Mouse (Mus musculus) lung, adult 2 months (tissue): ENCODE measurements around the gene Prdx2. TPM values are rescaled to one million over a fixed set of nuclear protein-coding genes. Genes with fewer than 3 reads are reported as not detected.

Experiments used
- DNase-seq: peaks from one replicate; pipeline ENCODE4 v3.0.0; 2022
- H3K4me1 ChIP-seq: fragments of 200-500 bp; 2 replicates; pipeline ENCODE4 v1.6.1; 2011; ENCODE audit warnings: low read length; ENCODE audit not compliant: control insufficient read depth, insufficient read depth
- H3K4me3 ChIP-seq: fragments of 200-500 bp; replicated peaks from 2 replicates; pipeline ENCODE3; 2011; ENCODE audit warnings: low read depth, mild to moderate bottlenecking, control low read depth, low read length; ENCODE audit errors: extremely low read depth
- CTCF ChIP-seq: fragments of 200-500 bp; IDR thresholded peaks from 2 replicates; pipeline ENCODE4 v1.5.1; 2011; ENCODE audit warnings: mild to moderate bottlenecking, low read length, control low read depth; ENCODE audit not compliant: insufficient read depth
- POLR2A ChIP-seq: fragments of 200-500 bp; IDR thresholded peaks from 2 replicates; pipeline ENCODE4 v1.6.1; 2011; ENCODE audit warnings: low read depth, mild to moderate bottlenecking, control low read depth, low read length, borderline replicate concordance; ENCODE audit errors: extremely low read depth
- WGBS: fragments of 180-500 bp; shearing (Covaris S2); methylation state at CpG from one replicate; pipeline ENCODE4 v1.1.7; 2018; 5-methylcytosine and 5-hydroxymethylcytosine counted together
- polyA plus RNA-seq: library from polyadenylated mRNA; depleted of rRNA; stranded (reverse); fragments of >200 nt; gene quantifications from 2 replicates; pipeline ENCODE4 v1.2.3, GENCODE M21; 2012

The Prdx2 gene
- polyA plus RNA-seq, 1 experiment = 117 TPM

- DNase-seq = peak; percentile 72
- TF ChIP-seq CTCF (no peak), POLR2A (no peak; the same call in 1 of the 2 replicates)
- 5% methylated on average over 16 of the region's 16 CpGs for WGBS
- Histone ChIP-seq H3K4me1 (peaks cover 53% of the 10 kb centered on the region), H3K4me3 (no peak overlapping the region)
These were observed 15.1 kb downstream of the Prdx2 start for GRCm38 (mm10) chr8:84984294-84985048.

GRCm38 (mm10) chr8:84985049-84985683 is 15.8 kb downstream of the Prdx2 start:
- no peak for TF ChIP-seq POLR2A
- no peak for TF ChIP-seq CTCF
- peaks cover 55% of the 10 kb centered on the region for H3K4me1 ChIP-seq
- under 1% methylated on average over 23 of the region's 23 CpGs for WGBS
- peak overlapping the region; percentile 52 for H3K4me3 ChIP-seq
- DNase-seq = no peak

DNA sequence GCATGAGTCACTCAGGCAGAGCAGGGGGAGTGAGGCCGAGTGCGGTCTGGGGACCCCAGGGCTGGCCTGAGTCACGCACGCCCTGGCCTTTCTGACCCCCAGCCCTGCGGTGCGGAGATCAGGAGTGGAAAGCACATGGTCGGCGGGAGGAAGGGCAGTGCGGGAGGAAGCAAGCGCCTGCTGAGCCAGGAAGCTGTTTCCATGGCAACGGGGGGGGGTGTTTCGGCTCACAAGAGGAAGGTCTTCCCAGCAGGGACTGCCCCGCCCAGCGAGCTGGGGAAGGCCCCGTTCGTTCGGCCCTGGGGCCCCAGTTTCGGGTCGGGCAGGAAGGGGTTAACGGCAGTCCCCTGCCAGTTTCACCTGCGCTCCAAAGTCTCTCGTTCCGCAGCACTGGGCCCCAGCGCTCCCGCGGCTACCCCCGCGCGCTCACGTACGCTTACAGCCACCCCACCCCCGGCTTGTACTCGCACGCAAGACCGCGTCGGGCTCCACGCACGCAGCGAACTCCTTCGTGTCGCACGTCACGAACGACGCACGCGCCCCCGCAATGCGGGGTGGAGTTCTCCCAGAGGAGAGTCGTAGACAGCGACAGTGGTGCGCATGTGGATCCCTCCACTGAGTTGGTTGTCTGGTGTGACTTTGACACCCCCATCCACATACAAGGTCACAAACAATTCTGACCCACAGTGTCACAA is 16.4 kb downstream of the Prdx2 start:
- H3K4me1 ChIP-seq = peaks cover 49% of the 10 kb centered on the region
- peak overlapping the region; percentile 52 for H3K4me3 ChIP-seq
- DNase-seq = peak; percentile 88
- peak; percentile 67; the same call in 1 of the 2 replicates for TF ChIP-seq POLR2A
- TF ChIP-seq CTCF = no peak
- WGBS = 1% methylated on average over 53 of the region's 53 CpGs

DNA sequence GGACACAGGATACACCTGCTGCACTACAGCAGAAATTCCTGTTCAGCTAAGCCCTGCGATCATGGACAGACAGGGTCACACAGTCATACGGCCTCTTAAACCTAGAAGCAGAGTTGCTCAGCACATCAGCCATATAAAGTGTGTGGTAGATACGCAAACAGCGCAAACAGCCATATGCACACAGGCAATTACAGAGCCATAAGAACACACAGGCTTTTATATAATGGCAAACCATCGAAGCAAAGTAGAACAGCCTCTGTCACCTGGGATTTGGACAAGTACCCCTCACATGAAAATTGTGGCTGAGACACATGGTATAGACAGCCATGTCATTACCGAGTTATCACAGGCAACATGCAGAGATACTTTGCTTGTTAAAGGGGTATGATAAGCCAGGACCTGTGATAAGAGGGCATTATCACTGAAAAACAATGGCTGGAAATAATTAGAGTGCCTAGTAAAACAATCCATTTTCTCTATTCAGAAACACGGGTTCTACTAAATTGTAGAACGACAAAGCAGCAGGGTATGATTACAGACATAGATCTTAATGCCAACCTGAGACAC is 17.1 kb downstream of the Prdx2 start:
- Histone ChIP-seq H3K4me1 (peaks cover 43% of the 10 kb centered on the region), H3K4me3 (peak overlapping the region; percentile 52)
- no peak for DNase-seq
- 30% methylated on average over 8 of the region's 8 CpGs for WGBS
- no peak for TF ChIP-seq CTCF
- TF ChIP-seq POLR2A = no peak

GRCm38 (mm10) chr8:84987388-84987787 is 18.0 kb downstream of the Prdx2 start:
- H3K4me1 ChIP-seq = peaks cover 37% of the 10 kb centered on the region
- no peak for DNase-seq
- H3K4me3 ChIP-seq = no peak overlapping the region
- WGBS = 79% methylated on average over 5 of the region's 5 CpGs
- TF ChIP-seq CTCF (no peak), POLR2A (no peak)

GRCm38 (mm10) chr8:84987903-84988302 is 18.5 kb downstream of the Prdx2 start:
- Histone ChIP-seq H3K4me1 (peaks cover 33% of the 10 kb centered on the region), H3K4me3 (no peak overlapping the region)
- no peak for TF ChIP-seq POLR2A
- TF ChIP-seq CTCF = no peak
- DNase-seq = no peak
- 73% methylated on average over 2 of the region's 2 CpGs for WGBS

- peak; percentile 54 for DNase-seq
- H3K4me1 ChIP-seq = peaks cover 24% of the 10 kb centered on the region
- 13% methylated on average over 15 of the region's 15 CpGs for WGBS
- no peak overlapping the region for H3K4me3 ChIP-seq
- TF ChIP-seq POLR2A (no peak), CTCF (no peak)
These were observed 19.9 kb downstream of the Prdx2 start for GRCm38 (mm10) chr8:84989311-84989731.

DNA sequence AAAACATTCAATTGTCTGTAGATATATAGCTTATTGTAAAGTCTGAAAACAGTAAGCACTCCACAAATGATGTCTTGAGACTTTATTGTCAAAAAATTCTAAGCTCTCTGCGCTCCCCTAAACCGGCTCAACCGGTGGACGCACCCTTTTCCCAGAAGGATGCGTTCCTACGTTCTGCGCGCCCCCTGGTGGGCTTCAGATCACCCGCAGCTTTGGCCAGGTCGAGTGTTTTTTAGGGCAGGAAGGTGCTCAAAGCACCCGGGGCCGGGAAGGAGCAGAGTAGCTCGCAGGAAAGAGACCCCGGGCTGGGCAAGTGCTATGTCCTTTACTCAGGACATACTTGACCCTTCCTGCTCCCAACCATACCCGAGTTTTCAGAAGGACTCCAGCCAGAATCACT is 20.4 kb downstream of the Prdx2 start:
- H3K4me1 ChIP-seq = peaks cover 19% of the 10 kb centered on the region
- H3K4me3 ChIP-seq = peak overlapping the region; percentile 55
- under 1% methylated on average over 15 of the region's 15 CpGs for WGBS
- peak; percentile 45; the same call in 1 of the 2 replicates for TF ChIP-seq POLR2A
- TF ChIP-seq CTCF = peak; percentile 84
- peak; percentile 94 for DNase-seq

DNA sequence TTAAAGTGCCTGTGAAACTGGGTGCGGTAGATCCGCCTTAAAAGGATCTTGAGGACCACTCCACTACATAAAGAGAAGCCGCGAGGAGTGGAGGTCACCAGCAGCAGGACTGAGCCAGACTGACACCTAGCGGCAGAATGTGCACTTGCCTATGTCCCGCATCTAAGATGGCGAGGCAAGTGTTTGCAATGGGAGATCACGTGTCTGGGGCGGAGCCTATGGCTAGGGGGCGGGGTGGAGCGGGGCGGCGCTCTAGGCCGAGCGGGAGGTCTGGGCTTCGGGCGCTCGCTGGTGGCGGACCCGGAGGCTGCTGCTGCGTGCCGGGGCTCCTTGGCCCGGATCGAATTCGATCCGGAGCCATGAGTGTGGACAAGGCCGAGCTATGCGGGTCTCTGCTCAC is 21.0 kb downstream of the Prdx2 start, which contains the start of gene Hook2:
Hook2 (plus strand) TSS at position 255 of the 400 bp plus-strand sequence.
- TF ChIP-seq POLR2A (peak; percentile 85; the same call in 1 of the 2 replicates), CTCF (peak; percentile 98)
- Histone ChIP-seq H3K4me1 (peaks cover 15% of the 10 kb centered on the region), H3K4me3 (peak within 1 kb of the TSS; percentile 67)
- WGBS = under 1% methylated on average over 28 of the region's 28 CpGs
- DNase-seq = peak; percentile 94
